Mouse (Mus musculus) neutrophil, adult 65 days (primary cell): Measurements from ENCODE around the gene Ttf1. TPM values are rescaled to one million over a fixed set of nuclear protein-coding genes. Genes with fewer than 3 reads are reported as not detected.

Experiments used
- total RNA-seq: library from RNA; stranded (reverse); gene quantifications from 2 replicates; pipeline ENCODE4 v1.2.4, GENCODE M21; 2023

Gene Ttf1
- 12.2 and 16.9 TPM in 2 replicates for total RNA-seq

GRCm38 (mm10) chr2:29060135-29060597 is at the start of gene Ttf1:
Gene Ttf1 (plus strand): TSS chr2:29060262.

GRCm38 (mm10) chr2:29054991-29055390 is 5.1 kb upstream of the Ttf1 start, which contains the start of gene Cfap77:
Gene Cfap77 (minus strand): TSS chr2:29055066.

GRCm38 (mm10) chr2:29123907-29124569 is 64.0 kb downstream of the Ttf1 start, which contains the start of gene Setx:
Gene Setx (plus strand): TSS chr2:29124181.

Other genes with a start within 250 kb of the Ttf1 start
- 8.8 and 9.4 TPM in 2 replicates for gene Gtf3c4, start 219.9 kb upstream of the Ttf1 start, total RNA-seq
- gene Ddx31, start 219.9 kb upstream of the Ttf1 start, total RNA-seq: 5.1 and 5.8 TPM in 2 replicates
- not detected in 2 replicates for gene Barhl1, start 143.6 kb upstream of the Ttf1 start, total RNA-seq
- gene Cfap77, start 5.2 kb upstream of the Ttf1 start, total RNA-seq: 0.73 TPM in 1 of 2 replicates, not detected in the other
- gene Setx, start 63.9 kb downstream of the Ttf1 start, total RNA-seq: 32.1 and 41.3 TPM in 2 replicates
- gene Ntng2, start 192.7 kb downstream of the Ttf1 start, total RNA-seq: 125 and 155 TPM in 2 replicates